Mouse (Mus musculus) layer of hippocampus, postnatal 25 days (tissue): Measurements from ENCODE around the gene Megf9. TPM values are rescaled to one million over a fixed set of nuclear protein-coding genes. Genes with fewer than 3 reads are reported as not detected.
A peak's percentile ranks its signal among the peaks of the same experiment; 100 is the strongest.

Experiments
- DNase-seq, 2 experiments: peaks; one replicate each; pipeline ENCODE4 v3.0.0; 2022; ENCODE audit warnings: mixed read lengths in 2 of 2, low spot score in 1 of 2; ENCODE audit errors: extremely low spot score in 1 of 2
- total RNA-seq, 2 experiments: library from RNA; stranded (reverse); gene quantifications; 2 replicates each; pipeline ENCODE4 v1.2.3; 2021

Gene Megf9
- total RNA-seq, 2 experiments from 2014 or later: 119 to 125 TPM

- DNase-seq: peak in 1 of 2 experiments; percentile 53
These were observed 83.0 kb downstream of the Megf9 start for GRCm38 (mm10) chr4:70451750-70452149.

- no peak for DNase-seq
These were observed 85.1 kb downstream of the Megf9 start for GRCm38 (mm10) chr4:70449668-70450067.

- no peak for DNase-seq
These were observed 88.0 kb downstream of the Megf9 start for GRCm38 (mm10) chr4:70446774-70447173.

- no peak for DNase-seq
These were observed 114.6 kb downstream of the Megf9 start for GRCm38 (mm10) chr4:70420202-70420601.

GRCm38 (mm10) chr4:70412126-70412525, 122.7 kb downstream of the Megf9 start:
- DNase-seq: no peak

GRCm38 (mm10) chr4:70409994-70410721, 124.6 kb downstream of the Megf9 start, which contains the start of gene Cdk5rap2:
Gene Cdk5rap2, minus strand, starts transcription at chr4:70410443.
- DNase-seq: peak; percentile 86 to 92

- DNase-seq: no peak
These were observed 125.3 kb downstream of the Megf9 start for GRCm38 (mm10) chr4:70409456-70409855.

- DNase-seq: peak; percentile 58 to 59
These were observed 132.5 kb downstream of the Megf9 start for GRCm38 (mm10) chr4:70402109-70402819.

- no peak for DNase-seq
These were observed 135.3 kb downstream of the Megf9 start for GRCm38 (mm10) chr4:70399476-70399875.

GRCm38 (mm10) chr4:70399074-70399473, 135.7 kb downstream of the Megf9 start:
- DNase-seq: no peak

- no peak for DNase-seq
These were observed 136.7 kb downstream of the Megf9 start for GRCm38 (mm10) chr4:70398088-70398487.

- DNase-seq: no peak
These were observed 138.1 kb downstream of the Megf9 start for GRCm38 (mm10) chr4:70396701-70397100.

GRCm38 (mm10) chr4:70394736-70395135, 140.1 kb downstream of the Megf9 start:
- DNase-seq: no peak

- no peak for DNase-seq
These were observed 142.9 kb downstream of the Megf9 start for GRCm38 (mm10) chr4:70391760-70392372.

- DNase-seq: no peak
These were observed 143.7 kb downstream of the Megf9 start for GRCm38 (mm10) chr4:70391073-70391472.

- DNase-seq: no peak
These were observed 148.6 kb downstream of the Megf9 start for GRCm38 (mm10) chr4:70386206-70386605.

GRCm38 (mm10) chr4:70377359-70377758, 157.4 kb downstream of the Megf9 start:
- no peak for DNase-seq
